Mouse (Mus musculus): ENCODE measurements around the gene Il1a.

Il1a gene

DNA sequence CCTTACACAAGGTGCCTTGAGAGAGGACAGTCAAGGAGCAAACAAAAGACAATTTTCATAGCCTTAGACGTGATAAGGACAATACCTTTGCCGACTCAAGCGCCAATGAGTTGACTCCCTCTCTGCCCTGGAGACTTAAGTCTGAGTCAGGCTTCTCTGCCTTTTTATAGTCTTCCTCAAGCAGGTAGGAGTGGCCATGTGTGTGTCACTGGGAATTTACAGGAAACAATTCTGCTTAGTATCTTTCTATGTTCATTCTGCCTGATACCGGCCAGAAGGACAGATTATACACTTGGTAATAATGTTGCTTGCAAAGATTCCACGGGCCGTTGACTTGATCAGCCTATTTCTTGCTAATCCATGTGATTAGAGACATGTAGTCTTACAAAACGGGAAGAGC lies at the start of gene Il1a:
Gene Il1a, minus strand, starts transcription at position 137 of the 400 bp plus-strand sequence.
- DNase-seq (ENCODE audit: low read depth, low spot score) = no peak

GRCm38 (mm10) chr2:129338138-129338621 lies 28.4 kb upstream of the Il1a start:
- no peak for DNase-seq (ENCODE audit: low read depth, low spot score)

DNA sequence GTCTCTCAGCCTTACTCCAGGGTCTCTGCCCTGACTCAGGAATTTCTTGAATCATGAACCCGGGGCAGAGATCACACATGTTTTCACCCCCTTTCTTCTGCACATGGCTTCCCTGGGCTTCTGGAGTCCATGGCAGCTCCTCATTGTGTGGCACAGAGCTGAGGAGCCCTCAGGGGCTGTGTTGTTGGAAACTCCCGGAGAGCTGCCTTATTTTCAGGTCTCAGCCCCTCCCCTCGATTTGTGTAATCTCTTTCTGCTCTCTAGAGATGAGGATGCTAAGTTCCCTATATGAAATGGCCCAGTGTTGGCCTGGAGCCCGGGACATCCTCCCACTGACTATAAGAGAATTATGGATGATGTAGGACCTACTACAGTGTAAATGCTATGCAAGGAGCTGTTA lies 23.7 kb upstream of the Il1a start:
- no peak for DNase-seq (ENCODE audit: low read depth, low spot score)

DNA sequence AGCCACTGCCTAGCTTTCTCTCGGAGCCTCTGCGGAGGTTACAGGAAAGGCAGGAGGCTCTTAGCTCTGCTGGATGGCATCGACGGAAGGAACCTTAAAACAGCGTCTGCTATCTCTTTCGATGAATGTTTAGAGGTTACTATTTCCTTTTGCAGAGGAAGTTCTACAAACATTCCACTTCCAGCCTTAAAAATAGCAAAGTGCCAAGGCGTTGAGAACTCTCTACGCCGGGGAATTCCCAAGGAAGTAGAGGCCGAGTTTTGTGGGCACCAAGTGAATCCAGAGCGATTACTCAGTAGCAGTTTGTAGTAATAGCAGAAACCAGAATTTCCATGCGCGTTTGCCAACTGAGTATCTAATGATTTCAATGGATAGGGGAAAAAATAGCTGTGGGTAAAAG lies 20.8 kb upstream of the Il1a start:
- DNase-seq (ENCODE audit: low read depth, low spot score) = no peak

DNA sequence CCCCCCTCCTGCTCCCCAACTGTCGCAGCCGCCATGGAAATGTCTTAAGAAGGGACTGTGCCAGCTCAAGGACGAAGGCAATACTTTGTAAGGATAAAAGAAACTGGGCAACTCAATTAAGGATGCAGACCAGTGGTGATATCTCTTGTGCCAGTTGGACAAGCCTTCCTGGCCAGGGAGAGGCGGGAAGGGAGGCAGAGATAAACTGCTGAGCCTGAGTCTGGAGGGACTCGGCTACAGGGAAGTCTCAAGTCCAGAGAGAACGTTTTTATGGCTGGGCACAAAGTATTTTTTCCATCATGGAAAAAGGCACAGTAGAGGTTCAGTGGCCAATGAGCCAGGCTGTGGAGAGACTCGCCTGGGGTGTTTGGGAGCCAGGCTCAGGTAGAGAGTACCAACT lies 20.3 kb upstream of the Il1a start:
- no peak for DNase-seq (ENCODE audit: low read depth, low spot score)

- DNase-seq (ENCODE audit: low read depth, low spot score) = no peak
These were observed 18.5 kb upstream of the Il1a start for GRCm38 (mm10) chr2:129328238-129328637.

DNA sequence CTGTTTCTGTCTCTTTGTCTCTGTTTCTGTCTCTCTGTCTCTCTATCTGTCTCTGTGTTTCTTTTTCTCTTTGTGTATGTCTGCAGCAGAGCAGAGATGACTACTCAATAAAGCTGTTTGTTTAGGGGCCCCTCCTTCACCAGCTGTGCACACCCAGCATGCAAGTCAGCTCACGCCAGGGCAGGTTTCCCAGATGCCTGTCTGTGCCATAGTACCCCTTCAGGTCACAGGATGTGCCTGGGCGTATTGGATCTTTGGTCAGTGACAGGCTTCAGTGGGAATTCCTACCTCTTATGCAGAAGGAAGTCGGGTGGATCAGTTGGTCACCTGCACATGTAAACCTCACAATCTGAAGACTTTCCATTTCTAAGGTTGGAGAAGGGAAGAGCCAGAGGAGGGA lies 14.4 kb upstream of the Il1a start:
- no peak for DNase-seq (ENCODE audit: low read depth, low spot score)

DNA sequence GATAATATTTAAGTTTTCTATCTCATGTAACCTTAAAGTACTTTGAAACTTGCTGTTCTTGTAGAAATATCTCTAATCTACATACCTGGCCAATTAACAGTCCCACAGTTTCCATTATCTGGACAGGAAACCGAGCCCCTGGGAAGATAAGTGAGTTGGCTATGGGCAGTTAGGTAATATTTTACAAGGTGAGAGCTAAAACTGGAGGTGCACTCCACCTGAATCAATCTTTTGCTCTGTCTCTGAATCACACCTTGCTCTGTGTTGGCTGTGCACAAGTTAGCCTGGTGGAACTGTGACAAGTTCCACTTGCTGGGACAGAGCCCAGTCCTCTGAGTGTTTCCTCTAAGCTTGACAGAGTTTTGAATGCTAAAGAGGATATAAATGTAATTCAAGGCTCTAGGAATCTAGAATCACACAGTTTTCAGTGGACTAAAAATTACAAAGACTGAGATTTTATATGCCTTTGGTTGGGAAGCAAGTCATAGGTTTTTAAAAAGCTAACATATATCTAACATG lies 12.4 kb upstream of the Il1a start:
- no peak for DNase-seq (ENCODE audit: low read depth, low spot score)

GRCm38 (mm10) chr2:129320033-129320605 lies 10.3 kb upstream of the Il1a start:
- DNase-seq (ENCODE audit: low read depth, low spot score) = no peak

- peak; percentile 25 for DNase-seq (ENCODE audit: low read depth, low spot score)
These were observed 6.1 kb upstream of the Il1a start for GRCm38 (mm10) chr2:129315831-129316230.

DNA sequence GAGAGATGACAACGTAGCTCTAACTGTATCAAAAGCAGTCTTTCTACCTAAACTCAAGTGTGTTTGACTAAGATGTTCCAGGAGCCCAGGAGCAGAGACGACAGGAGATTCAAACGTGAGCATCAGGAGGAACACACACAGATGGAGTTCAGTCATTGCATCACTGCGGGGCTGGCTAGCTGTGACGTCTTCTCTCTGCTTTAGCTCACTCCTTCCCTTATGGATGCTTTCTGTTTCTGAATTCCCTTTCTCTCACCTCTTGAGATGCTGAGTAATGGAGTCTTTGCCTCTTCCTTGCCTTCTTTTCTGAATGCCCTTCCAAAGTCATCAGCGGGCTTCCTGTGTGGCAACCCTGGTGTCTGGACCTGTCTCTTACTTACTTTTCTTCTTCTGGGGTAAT lies 5.1 kb upstream of the Il1a start:
- DNase-seq (ENCODE audit: low read depth, low spot score) = no peak

DNA sequence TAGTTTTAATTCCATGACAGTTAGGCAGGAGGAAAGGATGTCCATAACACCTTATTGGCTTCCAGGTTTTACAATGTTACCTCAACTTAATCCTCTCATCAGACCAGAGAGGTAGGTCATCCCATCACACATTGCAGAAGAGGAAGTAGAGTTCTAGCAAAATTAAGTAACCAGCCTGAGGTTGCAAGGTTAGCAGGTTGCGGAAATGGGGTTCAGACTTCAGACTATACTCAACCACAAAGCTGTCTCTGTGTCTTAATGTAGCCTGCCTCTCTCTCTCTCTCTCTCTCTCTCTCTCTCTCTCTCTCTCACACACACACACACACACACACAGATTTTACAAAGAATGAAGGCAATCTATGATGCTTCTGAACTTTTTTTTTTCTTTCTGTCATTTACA lies 4.2 kb upstream of the Il1a start:
- DNase-seq (ENCODE audit: low read depth, low spot score) = peak; percentile 41

DNA sequence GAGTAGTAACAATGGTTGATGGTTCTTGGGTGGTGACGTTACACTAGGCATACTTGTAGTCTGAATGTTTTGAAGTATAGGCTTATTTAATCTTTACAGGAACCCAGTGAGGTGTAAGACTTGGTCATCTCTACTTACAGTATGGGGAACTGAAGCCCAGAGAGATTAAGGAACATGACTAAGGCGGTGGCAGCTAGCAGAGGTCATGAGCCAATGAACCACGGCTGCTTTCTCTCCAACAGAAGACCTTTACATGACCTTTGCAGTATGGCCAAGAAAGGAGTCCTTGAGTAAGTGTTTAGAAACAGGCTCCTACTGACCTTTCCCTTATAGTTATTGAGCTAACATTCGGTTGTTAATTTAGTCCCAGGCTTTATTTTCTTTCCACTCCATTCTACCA lies 3.8 kb downstream of the Il1a start:
- DNase-seq (ENCODE audit: low read depth, low spot score) = no peak

GRCm38 (mm10) chr2:129297589-129297982 lies 12.2 kb downstream of the Il1a start:
- no peak for DNase-seq (ENCODE audit: low read depth, low spot score)

DNA sequence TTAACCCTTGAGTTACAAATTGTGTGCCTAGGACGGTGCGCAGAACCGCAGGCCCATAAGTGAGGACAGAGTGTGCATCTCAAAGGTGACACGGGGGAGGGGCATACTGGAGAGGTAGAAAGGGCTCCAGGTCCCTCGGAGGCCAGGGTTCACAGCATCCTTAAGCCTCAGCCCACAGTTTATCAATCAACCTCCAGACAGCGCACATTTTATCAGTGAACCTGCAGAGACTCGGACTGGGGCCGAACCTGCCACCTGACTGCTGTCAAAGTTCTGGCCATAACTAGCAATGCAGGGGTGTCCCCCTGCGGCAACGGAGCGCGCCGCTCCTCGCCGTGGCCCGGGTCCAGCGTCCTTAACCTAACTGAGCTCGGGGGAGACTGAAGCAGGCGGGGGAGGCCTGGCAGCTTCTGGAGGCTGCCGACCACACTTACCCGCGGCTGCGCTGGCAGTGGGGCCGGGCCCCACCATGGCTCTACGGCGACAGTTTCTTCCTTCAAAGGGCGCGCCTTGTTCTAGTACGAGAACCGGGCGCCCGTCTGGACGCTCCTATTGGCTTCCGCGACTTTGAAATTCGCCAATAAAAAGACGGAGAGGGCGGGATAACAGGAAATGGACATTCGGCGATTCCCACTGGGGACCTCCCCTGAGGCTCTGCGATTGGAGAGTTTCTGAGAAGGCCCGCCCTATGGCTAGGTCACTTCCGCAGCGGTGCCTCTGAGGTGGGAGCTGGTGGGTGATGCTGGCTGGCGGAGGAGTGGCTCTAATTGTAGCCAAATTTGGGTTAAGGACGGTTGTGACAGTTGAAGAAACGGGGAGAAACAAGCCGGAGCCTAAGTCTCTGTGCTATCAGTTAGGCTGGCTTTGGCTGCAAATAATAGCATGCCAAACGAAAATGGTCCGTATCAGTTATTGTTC lies 12.8 kb downstream of the Il1a start, which contains the start of gene Ckap2l:
Gene Ckap2l, minus strand, starts transcription at position 542 of the 918 bp plus-strand sequence.
- peak; percentile 97 for DNase-seq (ENCODE audit: low read depth, low spot score)

DNA sequence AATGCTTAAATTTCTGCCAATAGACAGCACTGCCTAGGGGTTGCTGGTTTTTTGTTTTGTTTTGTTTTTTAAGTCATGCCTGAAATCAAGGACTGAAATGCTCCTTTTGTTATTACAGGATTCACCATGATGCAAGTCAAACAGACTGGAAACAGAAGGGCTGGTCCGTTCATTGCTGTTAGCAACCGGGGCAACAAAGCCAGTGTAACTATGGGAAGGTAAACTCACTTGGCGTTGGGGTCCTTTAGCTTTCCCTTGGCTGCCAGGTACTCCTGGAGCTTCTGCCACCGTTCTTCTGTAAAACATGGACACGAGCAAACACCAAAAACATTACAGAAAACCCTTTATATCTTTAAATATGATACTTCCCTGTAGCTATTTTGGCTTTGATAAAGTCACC lies 13.7 kb downstream of the Il1a start:
- no peak for DNase-seq (ENCODE audit: low read depth, low spot score)

GRCm38 (mm10) chr2:129295075-129295474 lies 14.7 kb downstream of the Il1a start:
- no peak for DNase-seq (ENCODE audit: low read depth, low spot score)

GRCm38 (mm10) chr2:129273823-129274222 lies 35.9 kb downstream of the Il1a start:
- no peak for DNase-seq (ENCODE audit: low read depth, low spot score)

DNA sequence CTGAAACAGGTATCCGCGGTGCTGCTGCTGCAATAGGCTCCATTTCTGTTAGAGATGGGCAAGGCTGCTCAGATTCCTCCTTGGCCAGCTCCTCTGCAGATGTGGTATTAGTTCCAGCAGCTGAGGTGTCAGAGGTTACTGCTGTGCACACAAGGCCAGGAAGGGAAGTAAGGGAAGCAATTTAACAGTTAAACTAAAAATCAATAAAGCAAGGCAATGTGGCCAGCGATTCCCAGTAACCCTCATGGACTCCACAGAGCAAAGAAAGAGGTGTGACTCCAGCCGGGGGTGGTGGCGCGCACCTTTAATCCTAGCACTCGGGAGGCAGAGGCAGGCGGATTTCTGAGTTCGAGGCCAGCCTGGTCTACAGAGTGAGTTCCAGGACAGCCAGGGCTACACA lies 39.2 kb downstream of the Il1a start:
- DNase-seq (ENCODE audit: low read depth, low spot score) = no peak

DNA sequence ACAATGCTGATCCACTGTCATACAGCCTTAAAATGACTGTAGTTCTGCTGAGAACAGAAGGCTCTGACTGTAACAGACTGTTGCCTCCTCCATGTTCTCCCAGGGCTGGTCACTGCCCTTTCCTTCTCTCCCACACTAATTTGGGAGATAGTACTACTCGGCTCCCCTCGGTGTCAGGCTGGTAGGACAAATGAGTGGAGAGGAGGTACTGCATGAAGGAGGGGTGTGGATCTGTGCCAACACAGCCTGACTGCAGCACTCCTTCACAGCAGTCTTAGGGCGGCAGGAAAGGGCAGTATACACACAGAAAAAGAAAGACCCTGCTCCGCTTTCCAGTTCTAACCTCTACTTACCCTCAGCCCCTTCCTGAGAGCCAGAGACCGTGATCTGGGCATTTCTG lies 39.8 kb downstream of the Il1a start:
- DNase-seq (ENCODE audit: low read depth, low spot score) = no peak

DNA sequence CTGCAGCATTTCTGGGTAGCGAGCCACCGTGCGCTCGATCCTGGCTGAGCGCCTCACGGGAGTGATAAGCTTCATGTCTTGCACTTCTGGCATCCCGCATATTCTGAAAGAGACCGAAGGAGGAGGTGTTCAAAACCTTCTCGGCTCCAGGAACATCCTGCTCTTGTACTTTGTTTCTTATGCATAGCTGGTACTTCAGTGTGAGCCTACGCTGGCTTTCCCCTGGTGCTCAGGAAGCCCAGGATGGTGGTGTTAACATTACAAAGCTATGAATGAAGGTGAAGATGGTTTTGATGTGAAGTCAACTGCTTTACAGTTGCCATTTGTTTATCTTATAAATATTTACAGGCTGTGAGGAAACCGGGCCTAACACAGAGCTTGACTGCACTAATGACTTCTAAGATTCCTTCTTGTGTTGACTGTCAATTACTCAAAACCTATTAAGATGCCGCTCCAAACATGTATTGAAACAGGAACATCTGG lies 40.6 kb downstream of the Il1a start:
- DNase-seq (ENCODE audit: low read depth, low spot score) = no peak

GRCm38 (mm10) chr2:129267738-129268137 lies 42.0 kb downstream of the Il1a start:
- DNase-seq (ENCODE audit: low read depth, low spot score) = no peak

DNA sequence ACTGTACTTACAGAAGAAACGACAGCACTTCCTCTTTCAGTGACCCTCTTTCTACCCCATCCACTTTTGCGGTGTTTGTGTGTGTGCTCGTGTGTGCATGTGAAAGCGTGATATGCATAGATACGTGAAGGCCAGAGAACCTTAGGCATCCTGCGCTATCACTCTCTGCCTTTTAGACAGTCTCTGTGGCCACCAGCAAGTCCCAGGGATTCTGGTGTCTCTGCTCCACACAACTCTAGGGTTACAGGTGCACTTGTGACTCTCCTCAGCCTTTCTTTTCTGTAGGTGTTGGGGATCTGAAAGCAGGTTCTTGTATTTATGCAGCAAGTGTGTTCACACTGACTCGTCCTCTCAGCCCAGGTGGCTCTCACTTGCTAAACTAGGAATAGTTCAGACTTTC lies 44.5 kb downstream of the Il1a start:
- no peak for DNase-seq (ENCODE audit: low read depth, low spot score)
